Mouse (Mus musculus) MN1 (cell line): ENCODE measurements at regions not wholly inside any gene's neighbourhood (a gene's known extent, or its start where the extent isn't known, plus 50 kb on each side); places are given as distances from the start of the nearest gene placed in this dataset.

ENCODE experiments used
- DNase-seq: peaks from one replicate; pipeline ENCODE4 v3.0.0-alpha.2; 2016; ENCODE audit warnings: low spot score

DNA sequence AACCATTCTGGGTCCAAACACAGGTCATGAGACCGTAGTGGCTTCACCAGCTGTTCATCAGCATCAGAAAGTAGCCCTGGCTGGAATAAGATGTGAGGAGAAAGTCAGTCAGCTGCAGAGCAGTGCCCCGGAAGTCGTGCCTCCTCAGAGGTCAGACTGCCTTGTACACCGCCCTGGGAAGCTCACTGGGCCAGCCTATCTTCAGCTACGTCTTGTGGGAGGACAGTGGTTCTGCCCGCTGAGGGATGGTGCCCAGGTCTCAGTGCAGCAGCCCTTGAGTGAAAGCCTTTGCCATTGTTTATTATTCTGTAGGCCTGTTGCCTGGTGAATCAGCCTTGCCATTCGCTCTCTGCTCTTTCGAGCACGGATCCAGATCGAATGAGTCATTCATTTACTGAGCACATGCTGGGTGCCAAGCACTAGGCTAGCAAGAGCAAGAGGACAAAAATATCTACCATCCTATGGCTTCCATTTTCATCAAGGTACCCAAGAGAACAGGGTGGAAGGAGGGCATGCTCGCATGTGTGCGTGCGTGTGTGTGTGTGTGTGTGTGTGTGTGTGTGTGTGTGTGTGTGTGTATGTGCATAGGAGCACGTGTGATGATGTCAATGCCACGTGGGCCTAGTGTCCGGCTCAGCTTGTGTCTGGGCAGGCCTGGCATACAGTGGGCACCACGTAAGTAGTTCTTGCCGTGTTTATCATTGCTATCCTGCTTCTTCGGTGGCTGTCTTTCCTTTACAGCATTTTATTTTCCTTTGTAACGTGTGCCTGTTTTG, 1121.0 kb upstream of the A1bg start:
- peak; percentile 90 for DNase-seq

DNA sequence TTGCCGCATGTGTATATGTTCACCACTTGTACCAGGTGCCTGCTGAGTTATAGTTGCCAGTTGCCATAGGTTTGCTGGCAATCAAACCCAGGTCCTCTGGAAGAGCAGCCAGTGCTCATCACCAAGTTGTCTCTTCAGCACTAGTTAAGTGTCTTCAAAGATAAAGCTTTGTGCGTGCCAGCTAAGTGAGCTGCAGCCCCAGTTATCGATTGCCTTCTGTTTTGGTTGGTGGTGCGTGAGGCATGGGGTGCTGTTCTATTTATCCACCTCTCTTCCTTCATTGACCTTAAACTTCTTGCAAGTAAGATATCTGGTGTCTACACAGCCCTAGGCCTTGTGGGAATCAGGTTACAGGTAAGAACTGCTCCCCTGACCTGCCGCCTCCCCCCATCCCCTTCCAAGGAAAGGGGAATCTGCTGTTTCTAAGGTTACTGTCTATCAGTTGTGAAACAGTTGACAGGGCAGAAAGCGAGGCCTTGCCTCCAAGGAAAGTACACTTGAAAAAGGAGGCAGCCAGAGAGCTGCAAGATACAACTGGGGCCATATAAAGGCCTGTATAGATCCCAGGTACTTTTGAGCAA, 1120.2 kb upstream of the A1bg start:
- no peak for DNase-seq
